Mouse (Mus musculus): ENCODE measurements around the gene Kcne4. TPM values are rescaled to one million over a fixed set of nuclear protein-coding genes. Genes with fewer than 3 reads are reported as not detected.
"Not testable (repeated sequence)": the region's sequence is repeated elsewhere in the genome, so short reads cannot be mapped to it uniquely, and the experiment has no call there.

Kcne4 gene
- under 1 TPM; 0.62 to 0.73 TPM for total RNA-seq (2021)

- no peak for DNase-seq (ENCODE audit: extremely low spot score in 1 of 2, low spot score in 1 of 2)
Observed at GRCm38 (mm10) chr1:78816639-78817038, at the start of gene Kcne4. Gene Kcne4, plus strand, starts transcription at chr1:78816758.

GRCm38 (mm10) chr1:78781899-78782298 lies 34.7 kb upstream of the Kcne4 start:
- DNase-seq (ENCODE audit: extremely low spot score in 1 of 2, low spot score in 1 of 2) = no peak

GRCm38 (mm10) chr1:78784936-78785335 lies 31.6 kb upstream of the Kcne4 start:
- not testable (repeated sequence) for DNase-seq (ENCODE audit: extremely low spot score in 1 of 2, low spot score in 1 of 2)

- DNase-seq (ENCODE audit: extremely low spot score in 1 of 2, low spot score in 1 of 2) = no peak
Observed at GRCm38 (mm10) chr1:78789744-78790143, 26.8 kb upstream of the Kcne4 start.

- DNase-seq (ENCODE audit: extremely low spot score in 1 of 2, low spot score in 1 of 2) = no peak
Observed at GRCm38 (mm10) chr1:78807428-78807827, 9.1 kb upstream of the Kcne4 start.

GRCm38 (mm10) chr1:78809819-78810218 lies 6.7 kb upstream of the Kcne4 start:
- no peak for DNase-seq (ENCODE audit: extremely low spot score in 1 of 2, low spot score in 1 of 2)

GRCm38 (mm10) chr1:78810904-78811303 lies 5.7 kb upstream of the Kcne4 start:
- DNase-seq (ENCODE audit: extremely low spot score in 1 of 2, low spot score in 1 of 2) = no peak

GRCm38 (mm10) chr1:78811975-78812490 lies 4.5 kb upstream of the Kcne4 start:
- DNase-seq (ENCODE audit: extremely low spot score in 1 of 2, low spot score in 1 of 2) = no peak

- DNase-seq (ENCODE audit: extremely low spot score in 1 of 2, low spot score in 1 of 2) = no peak
Observed at GRCm38 (mm10) chr1:78817756-78818155, 1.2 kb downstream of the Kcne4 start.

GRCm38 (mm10) chr1:78818630-78819526 lies 2.3 kb downstream of the Kcne4 start:
- DNase-seq (ENCODE audit: extremely low spot score in 1 of 2, low spot score in 1 of 2) = no peak

- no peak for DNase-seq (ENCODE audit: extremely low spot score in 1 of 2, low spot score in 1 of 2)
Observed at GRCm38 (mm10) chr1:78819592-78819991, 3.0 kb downstream of the Kcne4 start.

GRCm38 (mm10) chr1:78820176-78820575 lies 3.6 kb downstream of the Kcne4 start:
- no peak for DNase-seq (ENCODE audit: extremely low spot score in 1 of 2, low spot score in 1 of 2)

- no peak for DNase-seq (ENCODE audit: extremely low spot score in 1 of 2, low spot score in 1 of 2)
Observed at GRCm38 (mm10) chr1:78821111-78821510, 4.6 kb downstream of the Kcne4 start.

- no peak for DNase-seq (ENCODE audit: extremely low spot score in 1 of 2, low spot score in 1 of 2)
Observed at GRCm38 (mm10) chr1:78821733-78822430, 5.3 kb downstream of the Kcne4 start.

GRCm38 (mm10) chr1:78825246-78825645 lies 8.7 kb downstream of the Kcne4 start:
- DNase-seq (ENCODE audit: extremely low spot score in 1 of 2, low spot score in 1 of 2) = no peak

- no peak for DNase-seq (ENCODE audit: extremely low spot score in 1 of 2, low spot score in 1 of 2)
Observed at GRCm38 (mm10) chr1:78838468-78838867, 21.9 kb downstream of the Kcne4 start.

GRCm38 (mm10) chr1:78840769-78841168 lies 24.2 kb downstream of the Kcne4 start:
- DNase-seq (ENCODE audit: extremely low spot score in 1 of 2, low spot score in 1 of 2) = no peak

- no peak for DNase-seq (ENCODE audit: extremely low spot score in 1 of 2, low spot score in 1 of 2)
Observed at GRCm38 (mm10) chr1:78845661-78846060, 29.1 kb downstream of the Kcne4 start.

- DNase-seq (ENCODE audit: extremely low spot score in 1 of 2, low spot score in 1 of 2) = peak in 1 of 2 experiments; percentile 50
Observed at GRCm38 (mm10) chr1:78846471-78846870, 29.9 kb downstream of the Kcne4 start.

GRCm38 (mm10) chr1:78852408-78853093 lies 36.0 kb downstream of the Kcne4 start:
- no peak for DNase-seq (ENCODE audit: extremely low spot score in 1 of 2, low spot score in 1 of 2)

- DNase-seq (ENCODE audit: extremely low spot score in 1 of 2, low spot score in 1 of 2) = no peak
Observed at GRCm38 (mm10) chr1:78853094-78853445, 36.5 kb downstream of the Kcne4 start.
